Mouse (Mus musculus): ENCODE data around the gene Nim1k. TPM values are rescaled to one million over a fixed set of nuclear protein-coding genes. Genes with fewer than 3 reads are reported as not detected.

Gene Nim1k
- polyA plus RNA-seq, 1 experiment from 2014 or later: 0.19 TPM

GRCm38 (mm10) chr13:119768541-119768940 lies 12.9 kb upstream of the Nim1k start:
- 91% methylated on average over 6 of the region's 6 CpGs for WGBS
- no peaks in the 10 kb centered on the region for H3K9me3 ChIP-seq (ENCODE audit: control insufficient read depth, low read length)
- no peak for ATAC-seq (replicated peaks; ENCODE audit: low FRiP score)
- H3K27me3 ChIP-seq (replicated peaks; ENCODE audit: control insufficient read depth, insufficient read depth, low read length): no peaks in the 10 kb centered on the region
- no peak overlapping the region for H3K4me2 ChIP-seq
- no peak overlapping the region for H3K27ac ChIP-seq (ENCODE audit: low read depth, low read length)
- no peaks in the 10 kb centered on the region for H3K4me1 ChIP-seq (replicated peaks; ENCODE audit: control insufficient read depth, insufficient read depth, low read length)
- H3K9ac ChIP-seq (ENCODE audit: low read depth, low read length): no peak overlapping the region
- no peak overlapping the region for H3K4me3 ChIP-seq (ENCODE audit: low read depth, low read length)
- DNase-seq (ENCODE audit: low spot score): no peak
- H3K36me3 ChIP-seq (ENCODE audit: control insufficient read depth, insufficient read depth, low read length): peaks cover 40% of the 10 kb centered on the region

- Histone ChIP-seq H3K27me3 (replicated peaks; ENCODE audit: control insufficient read depth, insufficient read depth, low read length) (no peaks in the 10 kb centered on the region), H3K4me2 (no peak overlapping the region), H3K27ac (ENCODE audit: low read depth, low read length) (no peak overlapping the region), H3K9ac (ENCODE audit: low read depth, low read length) (no peak overlapping the region), H3K4me1 (replicated peaks; ENCODE audit: control insufficient read depth, insufficient read depth, low read length) (no peaks in the 10 kb centered on the region), H3K9me3 (ENCODE audit: control insufficient read depth, low read length) (no peaks in the 10 kb centered on the region), H3K4me3 (ENCODE audit: low read depth, low read length) (no peak overlapping the region), H3K36me3 (ENCODE audit: control insufficient read depth, insufficient read depth, low read length) (peaks cover 34% of the 10 kb centered on the region)
- no peak for ATAC-seq (replicated peaks; ENCODE audit: low FRiP score)
- 93% methylated on average over 7 of the region's 7 CpGs for WGBS
- DNase-seq (ENCODE audit: low spot score): no peak
These were observed 10.8 kb upstream of the Nim1k start for GRCm38 (mm10) chr13:119766480-119766879.

DNA sequence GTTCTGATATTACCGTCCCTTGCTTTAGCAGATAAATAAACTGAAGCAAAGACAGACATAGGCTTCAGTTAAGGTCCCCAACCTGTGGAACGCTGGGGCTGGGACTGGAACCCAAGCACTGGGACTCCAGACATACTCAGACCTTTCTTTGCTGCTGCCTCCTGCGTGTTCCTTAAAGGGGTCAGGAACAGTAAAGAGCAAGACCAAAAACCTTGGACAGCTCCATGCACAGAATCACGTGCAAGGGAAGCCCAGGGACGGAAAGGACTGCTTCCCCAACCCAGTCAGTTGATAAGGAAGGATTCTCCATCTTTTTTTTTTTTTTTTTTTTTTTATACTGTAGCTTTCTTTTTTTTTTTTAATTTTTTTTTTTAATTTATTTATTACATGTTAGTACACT lies 1.1 kb upstream of the Nim1k start:
- Histone ChIP-seq H3K27me3 (replicated peaks; ENCODE audit: control insufficient read depth, insufficient read depth, low read length) (peaks cover 4% of the 10 kb centered on the region; the same call in 1 of the 2 replicates), H3K36me3 (ENCODE audit: control insufficient read depth, insufficient read depth, low read length) (no peaks in the 10 kb centered on the region)
- DNase-seq (ENCODE audit: low spot score): no peak

DNA sequence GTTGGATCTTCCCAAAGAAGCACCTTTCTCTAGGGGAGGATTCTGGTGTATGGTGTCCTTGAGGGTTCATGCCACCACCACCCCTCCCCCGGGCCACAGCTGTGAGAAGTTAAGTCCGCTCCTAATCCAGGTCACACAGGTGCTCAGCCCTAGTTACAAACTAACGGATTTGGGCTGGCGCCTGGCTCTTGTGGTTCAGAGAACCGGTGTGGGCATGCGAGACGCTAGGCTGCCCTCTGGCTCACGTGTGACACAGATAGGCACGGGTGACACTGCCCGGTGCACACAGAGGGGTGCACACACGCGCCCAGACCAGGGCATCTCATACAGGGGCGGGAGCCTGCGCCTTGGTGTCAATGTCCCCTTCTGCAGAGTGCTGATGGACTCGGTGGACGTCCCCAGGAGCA lies 538 bp downstream of the Nim1k start:
- Histone ChIP-seq H3K9ac (ENCODE audit: low read depth, low read length) (peak overlapping the region; percentile 47; the same call in 1 of the 2 replicates), H3K27me3 (replicated peaks; ENCODE audit: control insufficient read depth, insufficient read depth, low read length) (peaks cover 4% of the 10 kb centered on the region; the same call in 1 of the 2 replicates), H3K4me1 (replicated peaks; ENCODE audit: control insufficient read depth, insufficient read depth, low read length) (no peaks in the 10 kb centered on the region; the same call in none of the 2 replicates), H3K9me3 (ENCODE audit: control insufficient read depth, low read length) (no peaks in the 10 kb centered on the region), H3K4me2 (peak overlapping the region; percentile 90), H3K36me3 (ENCODE audit: control insufficient read depth, insufficient read depth, low read length) (no peaks in the 10 kb centered on the region), H3K27ac (ENCODE audit: low read depth, low read length) (no peak overlapping the region), H3K4me3 (ENCODE audit: low read depth, low read length) (peak overlapping the region; percentile 55)
- DNase-seq (ENCODE audit: low spot score): no peak
- 4% methylated on average over 16 of the region's 16 CpGs for WGBS
- ATAC-seq (replicated peaks; ENCODE audit: low FRiP score): peak; percentile 66

More for the DNA sequence above, 1.1 kb upstream of the Nim1k start:
- ATAC-seq (replicated peaks; ENCODE audit: low FRiP score): no peak
- no peaks in the 10 kb centered on the region for H3K9me3 ChIP-seq (ENCODE audit: control insufficient read depth, low read length)
- H3K4me3 ChIP-seq (ENCODE audit: low read depth, low read length): no peak overlapping the region
- H3K4me1 ChIP-seq (replicated peaks; ENCODE audit: control insufficient read depth, insufficient read depth, low read length): no peaks in the 10 kb centered on the region; the same call in none of the 2 replicates
- H3K4me2 ChIP-seq: no peak overlapping the region
- H3K27ac ChIP-seq (ENCODE audit: low read depth, low read length): no peak overlapping the region
- H3K9ac ChIP-seq (ENCODE audit: low read depth, low read length): no peak overlapping the region
- 33% methylated on average over 5 of the region's 5 CpGs for WGBS

DNA sequence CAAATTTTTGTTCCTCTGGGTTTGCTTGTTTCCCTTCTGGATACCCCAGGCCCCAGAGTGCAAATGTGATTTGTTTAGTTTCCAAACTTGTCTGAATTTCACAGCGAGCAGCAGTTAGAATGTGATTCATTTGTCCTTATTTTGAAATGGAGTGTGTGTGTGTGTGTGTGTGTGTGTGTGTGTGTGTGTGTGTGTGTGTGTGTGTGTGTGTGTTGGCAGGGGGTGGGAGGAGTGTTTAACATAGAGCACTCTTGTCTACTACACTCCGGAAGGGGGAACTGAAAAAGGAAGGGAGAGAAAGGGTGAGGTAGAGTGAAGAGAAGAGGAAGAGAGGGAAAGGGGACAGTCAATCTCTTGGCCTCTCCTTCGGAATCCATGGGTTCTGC lies 1.1 kb downstream of the Nim1k start:
- no peak for DNase-seq (ENCODE audit: low spot score)
- Histone ChIP-seq H3K4me1 (replicated peaks; ENCODE audit: control insufficient read depth, insufficient read depth, low read length) (no peaks in the 10 kb centered on the region; the same call in none of the 2 replicates), H3K9ac (ENCODE audit: low read depth, low read length) (no peak overlapping the region), H3K27ac (ENCODE audit: low read depth, low read length) (no peak overlapping the region), H3K27me3 (replicated peaks; ENCODE audit: control insufficient read depth, insufficient read depth, low read length) (peaks cover 4% of the 10 kb centered on the region; the same call in 1 of the 2 replicates), H3K4me3 (ENCODE audit: low read depth, low read length) (no peak overlapping the region), H3K36me3 (ENCODE audit: control insufficient read depth, insufficient read depth, low read length) (no peaks in the 10 kb centered on the region), H3K9me3 (ENCODE audit: control insufficient read depth, low read length) (no peaks in the 10 kb centered on the region), H3K4me2 (peak overlapping the region; percentile 90)
- WGBS: 29% methylated on average over 3 of the region's 3 CpGs
- no peak for ATAC-seq (replicated peaks; ENCODE audit: low FRiP score)

DNA sequence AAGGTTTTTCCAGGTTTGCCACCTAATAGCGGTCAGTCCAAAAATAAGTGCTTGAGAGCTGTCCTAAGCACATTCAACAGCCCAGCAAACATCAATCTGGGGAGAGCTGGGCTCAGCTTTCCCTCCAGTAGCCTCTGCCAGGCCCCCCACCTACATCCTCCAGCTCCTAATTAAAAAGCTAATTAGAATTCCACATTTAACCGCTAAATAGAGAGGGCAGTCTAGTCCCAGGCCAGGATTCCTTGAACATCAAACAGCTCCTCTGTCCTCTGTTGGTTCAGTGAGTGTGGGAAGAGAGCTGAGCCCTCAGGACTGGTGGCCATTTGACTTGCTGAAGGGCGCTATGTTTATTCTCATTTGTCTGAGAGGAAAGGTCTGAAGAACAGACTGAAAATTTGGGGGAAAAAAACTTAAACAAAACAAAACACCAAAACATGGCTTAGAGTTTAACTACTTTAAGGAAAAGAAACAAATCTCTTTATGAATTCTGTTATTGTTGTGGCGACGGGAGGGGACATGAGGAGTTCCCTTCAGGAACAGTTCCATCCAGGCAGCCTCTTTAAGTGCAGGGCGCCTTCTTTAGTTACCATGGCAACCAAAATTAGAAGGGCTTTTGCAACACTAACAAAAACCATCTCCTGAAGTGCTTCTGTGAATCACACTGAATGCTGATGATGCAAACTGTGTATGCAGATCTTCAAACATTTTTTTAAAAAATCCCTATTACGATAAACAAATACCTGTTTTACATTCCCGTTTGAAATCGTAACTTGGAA lies 1.6 kb downstream of the Nim1k start:
- ATAC-seq (replicated peaks; ENCODE audit: low FRiP score) (no peak), DNase-seq (ENCODE audit: low spot score) (no peak)
- 71% methylated on average over 9 of the region's 9 CpGs for WGBS
- Histone ChIP-seq H3K9me3 (ENCODE audit: control insufficient read depth, low read length) (no peaks in the 10 kb centered on the region), H3K36me3 (ENCODE audit: control insufficient read depth, insufficient read depth, low read length) (no peaks in the 10 kb centered on the region), H3K4me3 (ENCODE audit: low read depth, low read length) (no peak overlapping the region), H3K27ac (ENCODE audit: low read depth, low read length) (no peak overlapping the region), H3K4me1 (replicated peaks; ENCODE audit: control insufficient read depth, insufficient read depth, low read length) (no peaks in the 10 kb centered on the region; the same call in none of the 2 replicates), H3K4me2 (no peak overlapping the region), H3K27me3 (replicated peaks; ENCODE audit: control insufficient read depth, insufficient read depth, low read length) (peaks cover 4% of the 10 kb centered on the region; the same call in 1 of the 2 replicates), H3K9ac (ENCODE audit: low read depth, low read length) (no peak overlapping the region)

GRCm38 (mm10) chr13:119746930-119747329 lies 8.8 kb downstream of the Nim1k start:
- Histone ChIP-seq H3K36me3 (ENCODE audit: control insufficient read depth, insufficient read depth, low read length) (no peaks in the 10 kb centered on the region), H3K27me3 (replicated peaks; ENCODE audit: control insufficient read depth, insufficient read depth, low read length) (no peaks in the 10 kb centered on the region), H3K4me2 (no peak overlapping the region), H3K27ac (ENCODE audit: low read depth, low read length) (no peak overlapping the region), H3K9ac (ENCODE audit: low read depth, low read length) (no peak overlapping the region), H3K9me3 (ENCODE audit: control insufficient read depth, low read length) (no peaks in the 10 kb centered on the region), H3K4me3 (ENCODE audit: low read depth, low read length) (no peak overlapping the region), H3K4me1 (replicated peaks; ENCODE audit: control insufficient read depth, insufficient read depth, low read length) (no peaks in the 10 kb centered on the region)
- WGBS: 83% methylated on average over 4 of the region's 4 CpGs
- no peak for ATAC-seq (replicated peaks; ENCODE audit: low FRiP score)
- DNase-seq (ENCODE audit: low spot score): no peak

DNA sequence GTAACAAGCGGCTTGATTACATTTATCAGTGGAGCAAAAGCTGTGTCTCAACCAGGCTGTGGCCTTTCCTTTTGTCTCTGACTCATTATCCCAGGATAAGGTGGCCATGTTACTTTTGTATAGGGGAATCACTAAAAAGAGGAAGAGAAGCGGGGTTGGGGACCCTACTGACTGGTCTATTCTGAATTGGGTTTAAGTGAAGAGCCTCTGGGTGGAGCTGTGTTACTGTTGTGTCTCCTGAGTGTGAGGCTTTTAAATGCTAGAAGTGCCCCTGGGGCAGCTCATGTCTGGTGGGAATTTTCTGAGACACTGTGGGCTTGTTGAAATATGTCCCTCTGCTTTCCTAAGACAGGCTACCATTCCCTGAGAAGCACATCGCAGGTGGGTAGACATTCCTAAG lies 12.2 kb downstream of the Nim1k start:
- WGBS: 67% methylated on average over 3 of the region's 3 CpGs
- no peak for DNase-seq (ENCODE audit: low spot score)
- Histone ChIP-seq H3K4me3 (ENCODE audit: low read depth, low read length) (no peak overlapping the region), H3K9ac (ENCODE audit: low read depth, low read length) (no peak overlapping the region), H3K4me1 (replicated peaks; ENCODE audit: control insufficient read depth, insufficient read depth, low read length) (no peaks in the 10 kb centered on the region), H3K27me3 (replicated peaks; ENCODE audit: control insufficient read depth, insufficient read depth, low read length) (no peaks in the 10 kb centered on the region), H3K27ac (ENCODE audit: low read depth, low read length) (no peak overlapping the region), H3K36me3 (ENCODE audit: control insufficient read depth, insufficient read depth, low read length) (no peaks in the 10 kb centered on the region), H3K4me2 (no peak overlapping the region), H3K9me3 (ENCODE audit: control insufficient read depth, low read length) (no peaks in the 10 kb centered on the region)
- ATAC-seq (replicated peaks; ENCODE audit: low FRiP score): no peak

Measured in liver, embryonic 11.5 days (tissue).